Mouse (Mus musculus): ENCODE results near the gene Midn. TPM values are rescaled to one million over a fixed set of nuclear protein-coding genes. Genes with fewer than 3 reads are reported as not detected.

Gene Midn
- total RNA-seq, 2 experiments from 2014 or later: 94.0 to 96.3 TPM

- intact Hi-C loops (cut with DNase I): no loop called here
- DNase-seq (ENCODE audit: low spot score in 2 of 2): no peak
These were observed 5.6 kb downstream of the Midn start for GRCm38 (mm10) chr10:80153713-80154112.

GRCm38 (mm10) chr10:80154384-80154783 is 6.3 kb downstream of the Midn start:
- intact Hi-C loops (cut with DNase I): no loop called here
- no peak for DNase-seq (ENCODE audit: low spot score in 2 of 2)

- no peak for DNase-seq (ENCODE audit: low spot score in 2 of 2)
- intact Hi-C loops (cut with DNase I): no loop called here
These were observed 7.2 kb downstream of the Midn start for GRCm38 (mm10) chr10:80155277-80155676.

- intact Hi-C loops (cut with DNase I): no loop called here
- no peak for DNase-seq (ENCODE audit: low spot score in 2 of 2)
These were observed 8.1 kb downstream of the Midn start for GRCm38 (mm10) chr10:80156002-80156751.

GRCm38 (mm10) chr10:80156752-80157053 is 8.6 kb downstream of the Midn start:
- intact Hi-C loops (cut with DNase I): no loop called here
- DNase-seq (ENCODE audit: low spot score in 2 of 2): no peak

GRCm38 (mm10) chr10:80157141-80157929 is 9.3 kb downstream of the Midn start:
- intact Hi-C loops (cut with DNase I): no loop called here
- DNase-seq (ENCODE audit: low spot score in 2 of 2): no peak

- intact Hi-C loops (cut with DNase I): no loop called here
- DNase-seq (ENCODE audit: low spot score in 2 of 2): no peak
These were observed 10.4 kb downstream of the Midn start for GRCm38 (mm10) chr10:80158307-80158986.

- intact Hi-C loops (cut with DNase I): no loop called here
- DNase-seq (ENCODE audit: low spot score in 2 of 2): peak in 1 of 2 experiments; percentile 54
These were observed 11.0 kb downstream of the Midn start for GRCm38 (mm10) chr10:80159021-80159560.

- intact Hi-C loops (cut with DNase I): no loop called here
These were observed 11.7 kb downstream of the Midn start for GRCm38 (mm10) chr10:80159561-80160454.

GRCm38 (mm10) chr10:80160455-80161371 is 12.6 kb downstream of the Midn start:
- peak in 1 of 2 experiments; percentile 51 for DNase-seq (ENCODE audit: low spot score in 2 of 2)
- intact Hi-C loops (cut with DNase I): no loop called here

More at GRCm38 (mm10) chr10:80159561-80160454, 11.7 kb downstream of the Midn start:
- DNase-seq (ENCODE audit: low spot score in 2 of 2): peak; percentile 99

- no peak for DNase-seq (ENCODE audit: low spot score in 2 of 2)
- intact Hi-C loops (cut with DNase I): no loop called here
These were observed 13.6 kb downstream of the Midn start for GRCm38 (mm10) chr10:80161522-80162242.

- DNase-seq (ENCODE audit: low spot score in 2 of 2): no peak
- intact Hi-C loops (cut with DNase I): no loop called here
These were observed 14.2 kb downstream of the Midn start for GRCm38 (mm10) chr10:80162243-80162608.

- no peak for DNase-seq (ENCODE audit: low spot score in 2 of 2)
- intact Hi-C loops (cut with DNase I): no loop called here
These were observed 14.7 kb downstream of the Midn start for GRCm38 (mm10) chr10:80162716-80163299.

- no peak for DNase-seq (ENCODE audit: low spot score in 2 of 2)
- intact Hi-C loops (cut with DNase I): no loop called here
These were observed 15.6 kb downstream of the Midn start for GRCm38 (mm10) chr10:80163721-80164120.

GRCm38 (mm10) chr10:80164161-80164997 is 16.3 kb downstream of the Midn start:
- intact Hi-C loops (cut with DNase I): no loop called here
- DNase-seq (ENCODE audit: low spot score in 2 of 2): no peak

GRCm38 (mm10) chr10:80164998-80165344 is 16.9 kb downstream of the Midn start:
- DNase-seq (ENCODE audit: low spot score in 2 of 2): peak; percentile 98
- intact Hi-C loops (cut with DNase I): loop anchor here (1.0 kb wide), 1 partner anchor 17 kb away; the partner anchor contains the start of gene Midn

All from left cerebral cortex, postnatal 14 days (tissue).